Mouse (Mus musculus): Measurements from ENCODE around the gene Smim6.

GRCm38 (mm10) chr11:115893071-115893470 lies 18.7 kb upstream of the Smim6 start:
- TF ChIP-seq CTCF (IDR thresholded peaks at IDR 0.05; ENCODE audit: extremely low read depth, insufficient read depth, insufficient read length, insufficient replicate concordance), result no peak
- TF ChIP-seq POLR2A (IDR thresholded peaks at IDR 0.05; ENCODE audit: low read depth, low read length), result no peak

All from spleen, adult 2 months (tissue).